Mouse (Mus musculus) olfactory bulb, adult 2 months (tissue): ENCODE measurements around the gene Adi1. TPM values are rescaled to one million over a fixed set of nuclear protein-coding genes. Genes with fewer than 3 reads are reported as not detected.

Experiments used
- H3K27ac ChIP-seq: fragments of 200-500 bp; 2 replicates; pipeline ENCODE4 v1.5.1; 2012; ENCODE audit warnings: low read depth, low read length; ENCODE audit not compliant: insufficient read depth
- H3K4me1 ChIP-seq: fragments of 200-500 bp; 2 replicates; pipeline ENCODE4 v1.6.1; 2012; ENCODE audit warnings: low read length; ENCODE audit not compliant: control insufficient read depth, insufficient read depth
- H3K4me3 ChIP-seq: fragments of 200-500 bp; 2 replicates; pipeline ENCODE4 v1.5.1; 2012; ENCODE audit warnings: mild to moderate bottlenecking, low read depth, low read length, moderate library complexity; ENCODE audit not compliant: insufficient read depth
- CTCF ChIP-seq: fragments of 200-500 bp; IDR thresholded peaks from 2 replicates; pipeline ENCODE4 v1.5.1; 2012; ENCODE audit warnings: low read depth, mild to moderate bottlenecking, low read length, moderate library complexity; ENCODE audit not compliant: insufficient read depth
- POLR2A ChIP-seq: fragments of 200-500 bp; IDR thresholded peaks from 2 replicates; pipeline ENCODE4 v1.6.1; 2012; ENCODE audit warnings: mild to moderate bottlenecking, low read depth, low read length, moderate library complexity; ENCODE audit not compliant: insufficient read depth
- WGBS: fragments of 180-500 bp; shearing (Covaris S2); methylation state at CpG from one replicate; pipeline ENCODE4 v1.1.7; 2018; 5-methylcytosine and 5-hydroxymethylcytosine counted together
- polyA plus RNA-seq: library from polyadenylated mRNA; stranded (reverse); fragments of >200 nt; gene quantifications from 2 replicates; pipeline ENCODE4 v1.2.4, GENCODE M21; 2012; ENCODE audit warnings: low replicate concordance; ENCODE audit not compliant: missing spikeins, insufficient read depth, insufficient read length

Gene Adi1
- polyA plus RNA-seq, result not detected in 2 replicates

DNA sequence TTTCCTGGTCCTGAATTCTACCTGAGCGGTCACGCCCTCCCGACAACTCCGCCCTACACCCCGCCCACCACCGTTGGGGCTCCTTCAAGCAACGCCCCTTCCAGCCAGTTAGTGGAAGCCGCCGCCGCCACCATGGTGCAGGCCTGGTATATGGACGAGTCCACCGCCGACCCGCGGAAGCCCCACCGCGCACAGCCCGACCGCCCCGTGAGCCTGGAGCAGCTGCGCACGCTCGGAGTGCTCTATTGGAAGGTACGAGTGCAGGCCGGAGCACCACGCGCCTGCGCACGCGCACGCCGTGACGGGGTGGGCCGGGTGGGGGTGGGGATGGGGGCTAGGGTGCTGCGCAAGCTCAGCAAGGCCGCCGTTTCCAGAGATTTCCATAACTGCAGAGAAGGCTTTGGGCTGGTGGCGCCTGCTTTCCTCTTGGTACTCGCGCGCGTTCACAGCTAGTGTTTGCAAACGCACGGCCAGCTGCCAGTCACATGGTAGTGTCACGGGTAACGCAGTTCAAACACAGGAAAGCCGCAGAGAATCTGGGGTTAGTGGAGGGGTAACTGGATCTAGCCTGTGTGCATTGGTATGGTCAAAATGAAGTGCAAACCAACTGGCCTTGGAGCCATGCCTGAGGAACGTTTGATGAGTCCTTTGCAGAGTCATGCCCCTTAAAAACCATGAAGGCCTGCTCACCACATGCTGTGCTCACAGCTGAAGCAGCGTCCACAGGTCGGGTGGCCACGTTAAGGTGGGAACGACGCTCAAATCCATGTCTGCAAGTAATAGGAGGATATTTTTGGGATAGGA is at the start of gene Adi1:
Adi1 (plus strand) TSS at position 111 of the 804 bp plus-strand sequence.
- peak within 1 kb of the TSS; percentile 83 for H3K4me3 ChIP-seq

DNA sequence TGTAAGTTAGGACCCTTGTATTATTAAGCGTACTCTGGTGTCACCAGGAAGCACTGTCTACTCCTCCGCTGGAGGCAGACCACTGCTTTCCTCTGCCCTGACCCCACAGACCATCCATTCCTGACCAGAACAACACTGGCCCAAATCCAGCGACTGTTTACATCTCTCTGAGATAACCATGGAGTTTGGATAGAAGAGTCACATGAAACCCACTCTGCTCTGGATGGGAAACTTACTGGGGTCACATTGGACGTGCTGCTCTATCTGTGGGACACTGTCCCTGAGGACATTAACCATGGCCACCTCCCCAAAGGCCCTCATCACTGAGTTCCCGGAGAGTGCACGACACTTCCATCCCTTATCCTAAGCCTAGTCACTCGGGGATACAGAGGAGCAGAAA is 49.6 kb upstream of the Adi1 start:
- 85% methylated on average over 7 of the region's 7 CpGs for WGBS
- Histone ChIP-seq H3K4me3 (no peak overlapping the region), H3K27ac (no peak overlapping the region), H3K4me1 (no peaks in the 10 kb centered on the region)
- TF ChIP-seq CTCF (no peak), POLR2A (no peak)

More for the DNA sequence above, at the start of gene Adi1:
- H3K27ac ChIP-seq, result peak within 1 kb of the TSS; percentile 96
- peaks cover 7% of the 10 kb centered on the region for H3K4me1 ChIP-seq
- WGBS, result 3% methylated on average over 53 of the region's 53 CpGs
- no peak for TF ChIP-seq CTCF
- TF ChIP-seq POLR2A, result peak; percentile 87

DNA sequence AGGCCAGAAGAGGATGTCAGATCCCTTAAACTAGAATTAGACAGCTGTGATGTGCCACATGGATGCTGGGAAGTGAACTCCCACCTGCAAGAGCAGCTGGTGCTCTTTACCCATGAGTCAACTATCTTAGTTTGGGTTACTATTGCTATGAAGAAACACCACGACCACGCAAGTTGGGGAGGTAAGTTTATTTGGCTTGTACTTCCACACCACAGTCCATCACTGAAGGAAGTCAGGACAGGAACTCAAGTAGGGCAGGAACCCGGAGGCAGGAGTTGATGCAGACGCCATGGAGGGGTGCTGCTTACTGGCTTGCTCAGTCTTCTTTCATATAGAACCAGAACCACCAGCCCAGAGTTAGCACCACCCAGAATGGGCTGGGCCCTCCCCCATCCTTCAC is 47.9 kb upstream of the Adi1 start:
- 67% methylated on average over 4 of the region's 4 CpGs for WGBS
- TF ChIP-seq CTCF (no peak), POLR2A (no peak)
- no peak overlapping the region for H3K27ac ChIP-seq
- H3K4me1 ChIP-seq, result no peaks in the 10 kb centered on the region
- H3K4me3 ChIP-seq, result no peak overlapping the region

DNA sequence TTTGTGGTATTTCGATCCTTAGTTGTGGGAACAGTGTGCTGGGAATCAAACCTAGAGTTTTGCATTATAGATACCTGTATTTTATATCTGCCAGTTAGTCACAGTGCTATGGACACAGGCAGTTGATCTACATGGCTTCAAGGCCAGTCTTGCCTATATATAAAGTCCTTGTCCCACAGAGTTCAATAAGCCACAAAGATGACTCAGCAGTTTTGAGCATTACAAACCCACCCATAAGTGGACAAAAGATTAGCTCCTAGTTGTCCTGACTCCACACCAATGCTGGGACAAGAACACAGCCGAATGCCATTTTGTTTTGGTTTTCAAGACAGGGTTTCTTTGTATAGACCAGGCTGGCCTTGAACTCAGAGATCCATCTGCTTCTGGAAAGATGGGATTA is 46.6 kb upstream of the Adi1 start:
- TF ChIP-seq CTCF, result no peak
- no peak for TF ChIP-seq POLR2A
- Histone ChIP-seq H3K4me3 (no peak overlapping the region), H3K27ac (no peak overlapping the region), H3K4me1 (no peaks in the 10 kb centered on the region)
- 87% methylated on average over 2 of the region's 2 CpGs for WGBS

DNA sequence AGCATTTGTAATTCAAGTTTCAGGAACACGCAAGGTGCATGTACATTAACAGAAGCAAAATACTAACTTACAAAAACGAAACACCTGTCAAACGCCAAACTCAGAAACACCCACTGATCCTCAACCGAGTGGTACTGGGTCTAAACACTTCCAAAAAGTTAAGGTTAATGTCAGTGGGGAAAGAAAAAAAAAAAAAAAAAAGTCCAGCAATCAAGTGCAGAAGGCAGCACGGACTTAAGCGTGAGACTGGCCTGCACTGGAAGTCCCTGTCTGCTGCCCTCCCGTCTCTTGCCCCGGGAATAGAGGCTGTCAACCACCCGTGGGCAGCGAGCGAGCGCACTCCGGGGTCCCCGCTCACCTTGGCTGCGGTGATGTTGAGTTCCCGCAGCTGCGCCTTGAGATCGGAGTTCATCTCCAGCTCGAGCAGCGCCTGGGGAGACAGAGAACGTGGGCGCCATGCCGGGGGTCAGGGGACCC is 39.9 kb upstream of the Adi1 start:
- Histone ChIP-seq H3K4me1 (peaks cover 10% of the 10 kb centered on the region), H3K4me3 (peak overlapping the region; percentile 89), H3K27ac (peak overlapping the region; percentile 36; the same call in 1 of the 2 replicates)
- TF ChIP-seq POLR2A, result no peak
- TF ChIP-seq CTCF, result no peak
- WGBS, result 2% methylated on average over 23 of the region's 23 CpGs

DNA sequence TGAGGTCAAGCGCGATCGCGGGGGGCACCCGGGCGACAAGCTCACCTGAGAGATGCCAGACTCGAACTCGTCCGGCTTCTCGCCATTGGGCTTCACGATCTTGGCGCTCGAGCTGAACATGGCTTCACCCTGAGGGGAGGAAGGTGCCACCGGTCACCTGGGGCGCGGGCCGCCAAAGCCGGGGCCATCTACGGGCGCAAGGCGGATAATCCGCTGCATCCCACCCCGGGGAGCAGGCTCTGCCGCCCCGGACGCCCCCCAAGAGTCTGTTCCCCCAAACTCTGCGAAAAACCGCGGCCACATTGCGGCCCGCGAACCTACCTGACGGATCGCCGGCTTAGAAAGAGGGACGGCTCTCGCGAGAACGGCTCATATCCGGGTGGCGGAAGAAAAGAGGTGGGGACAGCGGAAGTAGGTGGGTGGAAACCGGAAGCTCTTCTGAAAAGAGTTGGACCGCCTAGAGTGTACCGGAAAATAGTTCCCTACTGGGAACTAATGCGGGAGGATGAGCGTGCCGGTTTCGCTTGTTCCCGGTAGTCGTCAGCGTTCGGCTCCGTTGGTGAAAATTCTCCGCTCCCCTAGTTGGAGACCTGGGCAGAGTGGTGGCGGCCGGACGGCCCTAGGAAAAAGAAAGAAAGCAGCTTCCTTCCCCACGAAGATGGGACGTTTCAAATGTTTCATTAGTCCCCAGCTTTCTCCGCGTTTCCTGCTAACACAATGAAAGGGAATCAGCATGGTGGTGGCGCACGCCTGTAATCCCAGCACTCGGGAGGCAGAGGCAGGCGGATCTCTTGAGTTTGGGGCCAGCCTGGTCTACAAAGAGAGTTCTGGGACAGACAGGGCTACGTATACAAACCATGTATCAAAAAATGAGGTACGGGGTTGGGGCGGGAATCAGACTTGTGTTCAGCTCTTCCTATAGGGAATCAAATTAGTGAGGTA is 39.2 kb upstream of the Adi1 start, which contains the start of gene Rps7:
Rps7 (minus strand) TSS at position 419 of the 942 bp plus-strand sequence.
- TF ChIP-seq CTCF (no peak), POLR2A (peak; percentile 81)
- Histone ChIP-seq H3K27ac (peak within 1 kb of the TSS; percentile 49), H3K4me1 (peaks cover 10% of the 10 kb centered on the region), H3K4me3 (peak within 1 kb of the TSS; percentile 89)
- WGBS, result 5% methylated on average over 69 of the region's 69 CpGs

DNA sequence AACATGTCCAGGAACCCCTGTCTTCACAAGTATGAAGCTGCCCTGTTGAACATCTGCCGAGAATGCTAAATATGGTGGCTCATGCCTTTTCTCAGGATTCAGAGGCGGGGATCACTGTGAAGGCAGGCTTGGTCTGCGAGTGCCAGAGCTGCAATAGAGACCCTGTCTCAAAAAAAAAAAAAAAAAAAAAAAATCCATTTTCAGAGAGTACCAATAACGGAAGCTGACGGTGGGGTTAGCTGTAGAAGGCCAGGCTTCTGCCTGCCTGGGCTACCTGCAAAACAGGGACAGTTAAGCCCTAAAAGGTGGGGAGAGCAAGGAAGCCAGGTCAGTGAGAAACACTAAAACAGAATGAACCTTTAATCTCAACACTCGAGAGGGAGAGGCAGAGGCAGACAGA is 38.5 kb upstream of the Adi1 start:
- Histone ChIP-seq H3K4me1 (peaks cover 10% of the 10 kb centered on the region), H3K27ac (no peak overlapping the region), H3K4me3 (no peak overlapping the region)
- TF ChIP-seq CTCF (no peak), POLR2A (no peak)
- WGBS, result 93% methylated on average over 6 of the region's 6 CpGs

DNA sequence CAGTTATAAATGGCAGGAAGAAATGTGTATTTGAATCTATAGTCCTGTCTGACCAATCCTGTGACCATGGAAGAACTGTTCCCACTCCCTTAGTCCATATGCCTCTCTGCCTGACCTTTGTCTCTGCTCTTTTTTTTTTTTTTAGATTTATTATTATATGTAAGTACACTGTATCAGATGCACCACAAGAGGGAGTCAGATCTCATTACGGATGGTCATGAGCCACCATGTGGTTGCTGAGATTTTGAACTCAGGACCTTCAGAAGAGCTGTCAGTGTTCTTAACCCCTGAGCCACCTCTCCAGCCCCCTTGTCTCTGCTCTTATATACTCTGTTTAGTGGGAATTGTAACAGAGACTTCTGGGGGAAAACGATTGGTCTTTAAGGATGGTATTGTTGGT is 36.3 kb upstream of the Adi1 start:
- peaks cover 9% of the 10 kb centered on the region for H3K4me1 ChIP-seq
- TF ChIP-seq POLR2A, result no peak
- no peak for TF ChIP-seq CTCF
- WGBS, result 73% methylated on average over 2 of the region's 2 CpGs
- H3K27ac ChIP-seq, result no peak overlapping the region
- no peak overlapping the region for H3K4me3 ChIP-seq
